Mouse (Mus musculus) midbrain, postnatal 0 days (tissue): ENCODE measurements at regions not wholly inside any gene's neighbourhood (a gene's known extent, or its start where the extent isn't known, plus 50 kb on each side); places are given as distances from the start of the nearest gene placed in this dataset.

Experiments
- ATAC-seq: fragments of 200-750 bp; cut with Nextera tagmentation; 2 replicates; pipeline ENCODE4 v1.8.0; 2017; ENCODE audit warnings: moderate number of reproducible peaks, mild to moderate bottlenecking, moderate TSS enrichment, moderate library complexity; ENCODE audit not compliant: low FRiP score
- DNase-seq: peaks from one replicate; pipeline ENCODE4 v3.0.0-alpha.2; 2015; ENCODE audit warnings: low spot score
- H3K27ac ChIP-seq: fragments of 300-500 bp; sonication (generic); 2 replicates; pipeline ENCODE4 v1.5.1; 2014; ENCODE audit warnings: low read depth, mild to moderate bottlenecking, low read length, mixed read lengths
- H3K27me3 ChIP-seq: fragments of 300-500 bp; sonication (generic); 2 replicates; pipeline ENCODE4 v1.6.1; 2014; ENCODE audit warnings: low read length, control low read depth, mixed read lengths; ENCODE audit not compliant: insufficient read depth
- H3K36me3 ChIP-seq: fragments of 300-500 bp; sonication (generic); 2 replicates; pipeline ENCODE4 v1.6.1; 2014; ENCODE audit warnings: low read length, control low read depth, mixed read lengths; ENCODE audit not compliant: insufficient read depth
- H3K4me1 ChIP-seq: fragments of 300-500 bp; sonication (generic); 2 replicates; pipeline ENCODE4 v1.6.1; 2014; ENCODE audit warnings: mild to moderate bottlenecking, control low read depth, antibody characterized with exemption, low read length, mixed read lengths; ENCODE audit not compliant: insufficient read depth
- H3K4me2 ChIP-seq: fragments of 300-500 bp; sonication (generic); 2 replicates; pipeline ENCODE4 v1.6.1; 2014; ENCODE audit warnings: low read depth, mild to moderate bottlenecking, low read length, mixed read lengths; ENCODE audit not compliant: poor library complexity, severe bottlenecking
- H3K4me3 ChIP-seq: fragments of 300-500 bp; sonication (generic); 2 replicates; pipeline ENCODE4 v1.5.1; 2014; ENCODE audit warnings: low read depth, mild to moderate bottlenecking, low read length, moderate library complexity
- H3K9ac ChIP-seq: fragments of 300-500 bp; sonication (generic); replicated peaks from 2 replicates; pipeline ENCODE4 v1.6.1; 2014; ENCODE audit warnings: mild to moderate bottlenecking, low read length, moderate library complexity, mixed read lengths; ENCODE audit not compliant: poor library complexity, severe bottlenecking
- H3K9me3 ChIP-seq: fragments of 300-500 bp; sonication (generic); 2 replicates; pipeline ENCODE4 v1.6.1; 2016; ENCODE audit warnings: low read length, control low read depth
- CTCF ChIP-seq: IDR thresholded peaks from 2 replicates; pipeline ENCODE4 v1.5.1; 2016; ENCODE audit warnings: antibody characterized with exemption, mild to moderate bottlenecking
- WGBS: fragments of 180-500 bp; shearing (Covaris S2); extraction: QIAGEN DNeasy Blood & Tissue Kit; methylation state at CpG from one replicate; pipeline ENCODE4 v1.1.7; 2014; 5-methylcytosine and 5-hydroxymethylcytosine counted together

- WGBS, result 79% methylated on average over 1 of the region's 1 CpGs
- DNase-seq, result no peak
- Histone ChIP-seq H3K4me3 (no peak overlapping the region), H3K4me1 (no peaks in the 10 kb centered on the region), H3K36me3 (no peaks in the 10 kb centered on the region), H3K27ac (no peak overlapping the region), H3K27me3 (no peaks in the 10 kb centered on the region), H3K9me3 (no peaks in the 10 kb centered on the region), H3K9ac (no peak overlapping the region), H3K4me2 (no peak overlapping the region)
- no peak for ATAC-seq
- TF ChIP-seq CTCF, result no peak
Observed at GRCm38 (mm10) chr10:66781171-66781510, 314.8 kb upstream of the Jmjd1c start.

- ATAC-seq (no peak), DNase-seq (no peak)
- no peak overlapping the region for H3K9ac ChIP-seq
- peak; percentile 24; the same call in 1 of the 2 replicates for TF ChIP-seq CTCF
- H3K4me2 ChIP-seq, result no peak overlapping the region
- no peaks in the 10 kb centered on the region for H3K36me3 ChIP-seq
- H3K4me1 ChIP-seq, result no peaks in the 10 kb centered on the region
- H3K9me3 ChIP-seq, result no peaks in the 10 kb centered on the region
- H3K27me3 ChIP-seq, result no peaks in the 10 kb centered on the region
- H3K4me3 ChIP-seq, result no peak overlapping the region
- H3K27ac ChIP-seq, result no peak overlapping the region
- 93% methylated on average over 5 of the region's 5 CpGs for WGBS
Observed at GRCm38 (mm10) chr10:66782025-66782424, 313.9 kb upstream of the Jmjd1c start.

- 88% methylated on average over 7 of the region's 7 CpGs for WGBS
- no peaks in the 10 kb centered on the region for H3K9me3 ChIP-seq
- ATAC-seq (no peak), DNase-seq (no peak)
- H3K27me3 ChIP-seq, result no peaks in the 10 kb centered on the region
- no peaks in the 10 kb centered on the region for H3K4me1 ChIP-seq
- no peak overlapping the region for H3K9ac ChIP-seq
- no peak overlapping the region for H3K4me2 ChIP-seq
- TF ChIP-seq CTCF, result no peak
- H3K4me3 ChIP-seq, result no peak overlapping the region
- H3K27ac ChIP-seq, result no peak overlapping the region
- H3K36me3 ChIP-seq, result no peaks in the 10 kb centered on the region
Observed at GRCm38 (mm10) chr10:66787812-66788211, 308.1 kb upstream of the Jmjd1c start.

DNA sequence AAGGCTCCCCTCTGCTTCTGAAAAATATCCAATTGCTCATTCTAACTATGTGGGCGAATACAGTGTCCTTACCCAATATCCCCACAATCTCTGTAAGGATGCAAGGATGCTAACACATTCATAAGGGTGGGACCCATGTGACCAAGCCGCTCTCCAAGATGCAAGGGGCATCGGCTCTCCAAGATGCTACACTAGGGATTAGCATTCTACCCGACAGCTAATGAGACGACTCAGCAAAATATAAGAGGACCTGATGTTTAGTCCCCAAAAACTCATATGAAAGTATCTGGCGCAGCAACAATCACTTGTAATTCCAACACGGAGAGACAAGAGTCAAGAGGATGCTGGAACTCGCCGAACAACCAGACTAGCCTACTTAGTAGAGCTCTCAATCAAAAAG lies 299.6 kb upstream of the Jmjd1c start:
- 93% methylated on average over 9 of the region's 9 CpGs for WGBS
- no peak overlapping the region for H3K4me2 ChIP-seq
- no peak overlapping the region for H3K9ac ChIP-seq
- TF ChIP-seq CTCF, result no peak
- H3K27ac ChIP-seq, result no peak overlapping the region
- ATAC-seq (no peak), DNase-seq (no peak)
- H3K4me1 ChIP-seq, result no peaks in the 10 kb centered on the region
- no peaks in the 10 kb centered on the region for H3K36me3 ChIP-seq
- no peak overlapping the region for H3K4me3 ChIP-seq
- H3K27me3 ChIP-seq, result no peaks in the 10 kb centered on the region
- H3K9me3 ChIP-seq, result no peaks in the 10 kb centered on the region

GRCm38 (mm10) chr10:66802691-66803090 lies 293.2 kb upstream of the Jmjd1c start:
- whole genome bisulfite sequencing, result 71% methylated on average over 1 of the region's 1 CpGs
- Histone ChIP-seq H3K27ac (no peak overlapping the region), H3K9me3 (no peaks in the 10 kb centered on the region), H3K36me3 (no peaks in the 10 kb centered on the region), H3K4me1 (no peaks in the 10 kb centered on the region), H3K9ac (no peak overlapping the region), H3K4me2 (no peak overlapping the region), H3K27me3 (no peaks in the 10 kb centered on the region), H3K4me3 (no peak overlapping the region)
- ATAC-seq (no peak), DNase-seq (no peak)
- TF ChIP-seq CTCF, result no peak

DNA sequence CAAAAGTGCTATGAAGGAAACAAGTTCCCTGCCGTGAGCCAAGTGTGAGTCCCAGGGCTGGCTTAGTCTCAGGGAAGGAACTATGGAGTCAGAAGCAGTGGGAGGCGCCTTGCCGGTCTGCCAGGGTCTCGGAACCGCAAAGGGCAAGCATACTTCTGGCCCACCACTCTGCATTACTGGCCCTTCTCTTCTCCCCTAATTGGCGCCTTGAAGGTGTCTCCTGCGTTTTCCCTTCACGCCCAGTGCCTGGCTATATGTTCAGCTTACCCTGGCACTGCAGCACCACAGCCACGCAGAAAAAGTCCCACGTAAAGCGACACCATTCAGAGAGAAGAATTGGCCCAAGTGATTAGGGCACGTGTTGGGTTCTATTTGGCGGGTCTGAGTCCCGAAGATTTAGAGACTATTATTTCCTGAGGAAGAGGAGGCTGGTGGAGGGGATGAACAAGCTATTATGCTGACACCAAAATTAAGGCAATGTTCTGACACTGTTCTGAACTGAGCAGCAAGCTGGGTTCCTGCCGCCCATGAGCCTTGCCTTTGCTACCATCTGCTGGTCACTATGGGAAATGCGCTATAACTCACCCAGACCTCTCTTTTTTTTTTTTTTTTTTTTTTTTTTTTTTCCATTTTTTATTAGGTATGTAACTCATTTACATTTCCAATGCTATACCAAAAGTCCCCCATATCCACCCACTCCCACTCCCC lies 288.5 kb upstream of the Jmjd1c start:
- peak; percentile 83 for DNase-seq
- Histone ChIP-seq H3K36me3 (no peaks in the 10 kb centered on the region), H3K9ac (no peak overlapping the region), H3K4me2 (0 out of 2 replicates have a peak overlapping the region, but pooled peaks have one; percentile 20), H3K4me1 (no peaks in the 10 kb centered on the region), H3K4me3 (no peak overlapping the region), H3K9me3 (no peaks in the 10 kb centered on the region), H3K27me3 (no peaks in the 10 kb centered on the region), H3K27ac (no peak overlapping the region)
- peak; percentile 84 for TF ChIP-seq CTCF
- ATAC-seq, result 0 out of 2 replicates have a peak, but pooled peaks have one; percentile 54
- 50% methylated on average over 16 of the region's 16 CpGs for WGBS
